Mouse (Mus musculus) hindbrain, postnatal 0 days (tissue): ENCODE data around the gene Qrfp. TPM values are rescaled to one million over a fixed set of nuclear protein-coding genes. Genes with fewer than 3 reads are reported as not detected.

ENCODE experiments used
- ATAC-seq: fragments of 200-750 bp; cut with Nextera tagmentation; 2 replicates; pipeline ENCODE4 v1.8.0; 2017; ENCODE audit warnings: mild to moderate bottlenecking, moderate TSS enrichment, moderate library complexity
- DNase-seq: peaks from one replicate; pipeline ENCODE4 v3.0.0-alpha.2; 2015; ENCODE audit warnings: low spot score
- H3K27ac ChIP-seq: fragments of 300-500 bp; sonication (generic); 2 replicates; pipeline ENCODE4 v1.5.1; 2014; ENCODE audit warnings: mild to moderate bottlenecking
- H3K27me3 ChIP-seq: fragments of 300-500 bp; sonication (generic); 2 replicates; pipeline ENCODE4 v1.6.1; 2014; ENCODE audit warnings: low read length, mixed read lengths; ENCODE audit not compliant: insufficient read depth
- H3K36me3 ChIP-seq: fragments of 300-500 bp; sonication (generic); 2 replicates; pipeline ENCODE4 v1.6.1; 2014; ENCODE audit warnings: low read length, mixed read lengths; ENCODE audit not compliant: insufficient read depth
- H3K4me1 ChIP-seq: fragments of 300-500 bp; sonication (generic); 2 replicates; pipeline ENCODE4 v1.6.1; 2014; ENCODE audit warnings: antibody characterized with exemption, low read length, mixed read lengths; ENCODE audit not compliant: insufficient read depth
- H3K4me2 ChIP-seq: fragments of 300-500 bp; sonication (generic); 2 replicates; pipeline ENCODE4 v1.6.1; 2014; ENCODE audit warnings: low read depth, mild to moderate bottlenecking, low read length, moderate library complexity, mixed read lengths
- H3K4me3 ChIP-seq: fragments of 300-500 bp; sonication (generic); 2 replicates; pipeline ENCODE4 v1.5.1; 2014; ENCODE audit warnings: low read length
- H3K9ac ChIP-seq: fragments of 300-500 bp; sonication (generic); replicated peaks from 2 replicates; pipeline ENCODE4 v1.6.1; 2014; ENCODE audit warnings: mild to moderate bottlenecking, low read length, moderate library complexity, mixed read lengths
- H3K9me3 ChIP-seq: fragments of 300-500 bp; sonication (generic); 2 replicates; pipeline ENCODE4 v1.6.1; 2016; ENCODE audit warnings: low read length, mixed read lengths
- CTCF ChIP-seq: IDR thresholded peaks from 2 replicates; pipeline ENCODE4 v1.5.1; 2016; ENCODE audit warnings: antibody characterized with exemption, control low read depth, low read depth
- WGBS: fragments of 180-500 bp; shearing (Covaris S2); extraction: QIAGEN DNeasy Blood & Tissue Kit; methylation state at CpG from one replicate; pipeline ENCODE4 v1.1.7; 2014; 5-methylcytosine and 5-hydroxymethylcytosine counted together
- polyA plus RNA-seq: library from polyadenylated mRNA; unstranded; fragments of >200 nt; fragmentation: Nextera tagmentation; extraction: Ambion mirVana; gene quantifications from 2 replicates; pipeline ENCODE4 v1.2.1, GENCODE M21; 2015
- total RNA-seq: library from RNA; depleted of rRNA; stranded (reverse); fragments of >200 nt; gene quantifications from 2 replicates; pipeline ENCODE4 v1.2.3, GENCODE M21; 2014

The Qrfp gene
- total and polyA plus RNA-seq, 2 experiments from 2014 or later, result 0.06 TPM; not detected in 1

GRCm38 (mm10) chr2:31828311-31828825 is 18.0 kb upstream of the Qrfp start:
- DNase-seq (no peak), ATAC-seq (no peak)
- TF ChIP-seq CTCF, result no peak
- no peaks in the 10 kb centered on the region for H3K36me3 ChIP-seq
- H3K27ac ChIP-seq, result peak overlapping the region; percentile 8; the same call in 1 of the 2 replicates
- H3K27me3 ChIP-seq, result no peaks in the 10 kb centered on the region
- 9% methylated on average over 4 of the region's 4 CpGs for WGBS
- no peak overlapping the region for H3K4me2 ChIP-seq
- no peak overlapping the region for H3K4me3 ChIP-seq
- peaks cover 15% of the 10 kb centered on the region for H3K4me1 ChIP-seq
- no peaks in the 10 kb centered on the region for H3K9me3 ChIP-seq
- H3K9ac ChIP-seq, result no peak overlapping the region

- no peaks in the 10 kb centered on the region for H3K27me3 ChIP-seq
- H3K4me1 ChIP-seq, result peaks cover 19% of the 10 kb centered on the region
- TF ChIP-seq CTCF, result 0 out of 2 replicates have a peak, but pooled peaks have one; percentile 2
- H3K36me3 ChIP-seq, result no peaks in the 10 kb centered on the region
- DNase-seq, result peak; percentile 90
- ATAC-seq, result peak; percentile 24; the same call in 1 of the 2 replicates
- no peaks in the 10 kb centered on the region for H3K9me3 ChIP-seq
- H3K4me2 ChIP-seq, result no peak overlapping the region
- H3K4me3 ChIP-seq, result no peak overlapping the region
- 16% methylated on average over 7 of the region's 7 CpGs for WGBS
- H3K27ac ChIP-seq, result peak overlapping the region; percentile 8; the same call in 1 of the 2 replicates
- no peak overlapping the region for H3K9ac ChIP-seq
These were observed 17.5 kb upstream of the Qrfp start for GRCm38 (mm10) chr2:31827877-31828276.

- Histone ChIP-seq H3K36me3 (no peaks in the 10 kb centered on the region), H3K4me3 (no peak overlapping the region), H3K4me2 (no peak overlapping the region), H3K4me1 (peaks cover 23% of the 10 kb centered on the region), H3K27ac (no peak overlapping the region), H3K9ac (no peak overlapping the region), H3K9me3 (no peaks in the 10 kb centered on the region), H3K27me3 (no peaks in the 10 kb centered on the region)
- TF ChIP-seq CTCF, result no peak
- no peak for DNase-seq
- WGBS, result 56% methylated on average over 14 of the region's 14 CpGs
- no peak for ATAC-seq
These were observed 16.0 kb upstream of the Qrfp start for GRCm38 (mm10) chr2:31826094-31827085.

GRCm38 (mm10) chr2:31825469-31825911 is 15.1 kb upstream of the Qrfp start:
- Histone ChIP-seq H3K4me2 (no peak overlapping the region), H3K9me3 (no peaks in the 10 kb centered on the region), H3K27ac (no peak overlapping the region), H3K4me1 (peaks cover 23% of the 10 kb centered on the region), H3K4me3 (no peak overlapping the region), H3K36me3 (no peaks in the 10 kb centered on the region), H3K9ac (no peak overlapping the region), H3K27me3 (no peaks in the 10 kb centered on the region)
- WGBS, result 48% methylated on average over 16 of the region's 16 CpGs
- ATAC-seq, result no peak
- TF ChIP-seq CTCF, result no peak
- DNase-seq, result no peak

DNA sequence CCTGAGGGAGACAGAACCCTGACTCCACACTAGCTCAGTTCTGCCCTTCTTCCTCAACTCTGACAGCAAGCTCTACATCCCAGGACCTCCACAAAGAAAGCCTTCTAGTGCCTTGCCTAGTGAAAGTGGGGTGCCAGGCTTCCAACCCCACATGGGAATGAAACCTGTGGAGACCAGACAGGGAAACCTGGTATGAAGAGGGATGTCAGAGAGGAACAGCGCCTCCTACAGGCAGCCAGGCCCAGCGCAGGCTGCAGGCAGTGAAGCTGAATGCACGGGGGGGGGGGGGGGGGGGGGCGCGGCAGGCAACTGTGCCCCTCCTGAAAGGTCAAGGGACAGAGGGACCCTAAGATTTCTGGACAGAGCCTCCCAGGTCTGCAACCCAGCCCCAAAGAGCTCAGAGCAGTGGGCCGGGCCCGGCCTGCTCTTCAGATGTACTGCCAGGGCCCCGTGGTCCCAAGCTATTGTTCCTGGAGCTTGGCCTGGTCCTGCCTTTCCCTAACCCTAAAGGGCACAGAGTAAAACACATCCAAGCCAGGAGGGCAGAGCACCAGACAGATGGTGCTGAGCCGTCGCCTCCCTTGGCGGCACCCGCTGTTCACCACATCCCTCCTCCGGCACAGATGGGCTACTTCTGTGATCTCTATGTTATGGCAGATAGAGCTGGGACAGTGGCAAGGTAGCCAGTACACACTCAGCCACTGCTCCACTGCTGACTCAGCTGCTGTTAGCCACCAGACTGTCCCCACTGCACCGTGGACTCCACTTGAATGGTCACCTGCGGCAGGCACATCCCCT is 13.8 kb upstream of the Qrfp start:
- H3K4me1 ChIP-seq, result peaks cover 23% of the 10 kb centered on the region
- DNase-seq (peak; percentile 43), ATAC-seq (no peak)
- H3K4me3 ChIP-seq, result no peak overlapping the region
- WGBS, result 51% methylated on average over 14 of the region's 15 CpGs
- no peaks in the 10 kb centered on the region for H3K36me3 ChIP-seq
- peak; percentile 62 for TF ChIP-seq CTCF
- no peaks in the 10 kb centered on the region for H3K9me3 ChIP-seq
- no peaks in the 10 kb centered on the region for H3K27me3 ChIP-seq
- no peak overlapping the region for H3K27ac ChIP-seq
- H3K9ac ChIP-seq, result no peak overlapping the region
- H3K4me2 ChIP-seq, result no peak overlapping the region
